Mouse (Mus musculus) brain, embryonic 14.5 days (tissue): ENCODE data around the gene Nt5c2.

Source experiments
- CTCF ChIP-seq: fragments of 200-500 bp; IDR thresholded peaks from 2 replicates; pipeline ENCODE4 v1.5.1; 2012; ENCODE audit warnings: inconsistent platforms, mild to moderate bottlenecking, moderate library complexity, borderline replicate concordance; ENCODE audit not compliant: insufficient read depth, insufficient read length; ENCODE audit errors: extremely low read depth
- POLR2A ChIP-seq: fragments of 200-500 bp; IDR thresholded peaks from 2 replicates; pipeline ENCODE4 v1.6.1; 2012; ENCODE audit warnings: mild to moderate bottlenecking, inconsistent platforms, borderline replicate concordance; ENCODE audit not compliant: poor library complexity, insufficient read depth, insufficient read length, severe bottlenecking; ENCODE audit errors: extremely low read depth

DNA sequence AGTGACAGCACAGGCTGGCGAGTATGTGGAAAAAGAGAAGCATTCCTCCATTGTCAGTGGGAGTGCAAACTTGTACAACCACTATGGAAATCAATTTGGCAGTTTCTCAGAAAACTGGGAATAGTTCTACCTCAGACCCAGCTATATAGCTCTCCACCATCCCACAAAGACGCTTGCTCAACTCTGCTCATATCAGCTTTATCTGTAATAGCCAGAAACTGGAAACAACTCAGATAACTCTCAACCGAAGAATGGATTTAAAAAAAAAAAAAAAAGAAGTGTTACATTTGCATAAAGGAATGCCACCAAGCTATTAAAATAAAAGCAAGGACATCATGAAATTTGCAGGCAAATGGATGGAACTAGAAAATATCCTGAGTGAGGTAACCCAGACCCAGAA lies 103.5 kb downstream of the Nt5c2 start:
- no peak for TF ChIP-seq POLR2A
- no peak for TF ChIP-seq CTCF
